Mouse (Mus musculus) liver, embryonic 16.5 days (tissue): ENCODE measurements around the gene Ldlrad2. TPM values are rescaled to one million over a fixed set of nuclear protein-coding genes. Genes with fewer than 3 reads are reported as not detected.

Source experiments
- ATAC-seq: fragments of 200-750 bp; cut with Nextera tagmentation; 2 replicates; pipeline ENCODE4 v1.8.0; 2017; ENCODE audit warnings: low read depth, mild to moderate bottlenecking, moderate number of reproducible peaks, moderate library complexity
- H3K27ac ChIP-seq: fragments of 300-500 bp; sonication (generic); 2 replicates; pipeline ENCODE4 v1.5.1; 2014; ENCODE audit warnings: mild to moderate bottlenecking, low read length
- H3K27me3 ChIP-seq: fragments of 300-500 bp; sonication (generic); 2 replicates; pipeline ENCODE4 v1.6.1; 2014; ENCODE audit warnings: low read depth, low read length, mixed read lengths; ENCODE audit not compliant: control insufficient read depth, insufficient read depth
- H3K36me3 ChIP-seq: fragments of 300-500 bp; sonication (generic); 2 replicates; pipeline ENCODE4 v1.6.1; 2014; ENCODE audit warnings: mild to moderate bottlenecking; ENCODE audit not compliant: control insufficient read depth, insufficient read depth
- H3K4me1 ChIP-seq: fragments of 300-500 bp; sonication (generic); 2 replicates; pipeline ENCODE4 v1.6.1; 2014; ENCODE audit warnings: low read depth, low read length, mixed read lengths; ENCODE audit not compliant: control insufficient read depth
- H3K4me2 ChIP-seq: fragments of 300-500 bp; sonication (generic); 2 replicates; pipeline ENCODE4 v1.6.1; 2014; ENCODE audit warnings: low read depth, low read length, mixed read lengths
- H3K4me3 ChIP-seq: fragments of 300-500 bp; sonication (generic); 2 replicates; pipeline ENCODE4 v1.5.1; 2014; ENCODE audit warnings: low read depth, mild to moderate bottlenecking, low read length
- H3K9ac ChIP-seq: fragments of 300-500 bp; sonication (generic); 2 replicates; pipeline ENCODE4 v1.6.1; 2014; ENCODE audit warnings: low read depth, low read length
- H3K9me3 ChIP-seq: fragments of 300-500 bp; sonication (generic); replicated peaks from 2 replicates; pipeline ENCODE4 v1.6.1; 2016; ENCODE audit warnings: low read length; ENCODE audit not compliant: control insufficient read depth
- WGBS: fragments of 180-500 bp; shearing (Covaris S2); extraction: QIAGEN DNeasy Blood & Tissue Kit; methylation state at CpG from one replicate; pipeline ENCODE4 v1.1.7; 2014; ENCODE audit not compliant: insufficient replicate concordance; 5-methylcytosine and 5-hydroxymethylcytosine counted together
- microRNA-seq: library from miRNA; unstranded; fragments of <30 nt; microRNA quantifications from one replicate; pipeline ENCODE4, GENCODE M21; 2016
- polyA plus RNA-seq: library from polyadenylated mRNA; unstranded; fragments of >200 nt; fragmentation: Nextera tagmentation; extraction: Ambion mirVana; gene quantifications from 2 replicates; pipeline ENCODE4 v1.2.1, GENCODE M21; 2015

The Ldlrad2 gene
- polyA plus RNA-seq, 1 experiment from 2014 or later: not detected

DNA sequence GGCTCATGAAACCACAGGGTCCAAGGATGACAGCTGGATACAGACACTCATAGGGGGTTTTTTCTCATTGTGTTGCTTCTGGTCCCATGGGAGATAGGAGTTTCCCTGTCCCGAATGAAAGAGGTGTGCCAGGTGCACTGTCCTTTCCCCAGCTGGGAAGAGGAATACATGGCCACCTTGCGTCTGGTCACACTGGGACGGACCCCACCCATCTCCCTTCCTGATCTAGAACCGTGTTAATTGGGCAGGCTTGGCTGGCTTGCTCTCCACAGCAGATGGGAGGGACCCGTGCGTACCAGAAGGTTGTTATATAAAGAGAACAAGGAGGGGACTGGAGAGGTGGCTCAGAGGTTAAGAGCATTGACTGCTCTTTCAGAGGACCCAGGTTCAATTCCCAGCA is 46.5 kb downstream of the Ldlrad2 start:
- H3K9ac ChIP-seq: no peak overlapping the region
- H3K9me3 ChIP-seq: no peaks in the 10 kb centered on the region
- H3K27me3 ChIP-seq: no peaks in the 10 kb centered on the region
- 61% methylated on average over 6 of the region's 6 CpGs for WGBS
- no peaks in the 10 kb centered on the region for H3K36me3 ChIP-seq
- H3K4me3 ChIP-seq: no peak overlapping the region
- no peaks in the 10 kb centered on the region for H3K4me1 ChIP-seq
- no peak overlapping the region for H3K27ac ChIP-seq
- no peak overlapping the region for H3K4me2 ChIP-seq
- ATAC-seq: no peak

DNA sequence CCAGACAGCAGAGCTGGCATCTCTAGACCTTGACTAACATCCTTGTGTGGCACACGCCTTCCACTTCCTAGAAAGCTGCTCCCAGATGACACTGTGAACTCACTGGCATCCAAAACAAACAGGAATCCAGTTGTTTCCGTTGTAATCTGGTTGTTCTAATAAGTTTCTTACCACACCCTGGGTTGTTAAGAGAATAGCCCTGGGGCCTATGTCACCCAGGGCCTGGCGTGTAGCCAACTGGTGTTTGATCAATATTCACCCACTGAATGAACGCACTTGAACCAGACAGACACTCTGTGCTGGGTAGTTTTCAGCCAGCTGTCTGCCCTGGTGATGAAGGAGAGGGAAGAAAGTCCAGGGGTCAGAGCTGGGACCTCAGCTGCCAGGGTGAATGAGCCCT is 47.0 kb downstream of the Ldlrad2 start:
- Histone ChIP-seq H3K4me3 (no peak overlapping the region), H3K4me1 (no peaks in the 10 kb centered on the region), H3K9ac (no peak overlapping the region), H3K27ac (no peak overlapping the region), H3K9me3 (no peaks in the 10 kb centered on the region), H3K27me3 (no peaks in the 10 kb centered on the region), H3K36me3 (no peaks in the 10 kb centered on the region), H3K4me2 (no peak overlapping the region)
- ATAC-seq: peak; percentile 30; the same call in 1 of the 2 replicates
- 46% methylated on average over 4 of the region's 4 CpGs for WGBS

DNA sequence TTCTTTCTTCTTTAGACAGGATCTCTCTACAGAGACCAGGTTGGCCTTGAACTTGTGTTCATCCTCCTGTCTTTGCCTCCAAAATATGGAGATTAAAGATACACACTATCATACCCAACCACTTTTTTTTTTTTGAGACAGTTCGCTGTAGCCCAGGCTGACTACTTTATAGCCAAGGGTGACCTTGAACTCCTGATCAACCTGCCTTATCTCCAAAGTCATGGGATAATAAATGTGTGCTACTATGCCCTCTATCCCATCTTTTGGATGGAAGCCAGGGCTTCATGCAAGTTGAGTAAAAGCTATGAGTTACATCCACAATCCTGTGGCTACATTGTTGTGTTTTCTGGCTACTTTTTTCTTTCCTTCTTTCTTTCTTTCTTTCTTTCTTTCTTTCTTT is 48.9 kb downstream of the Ldlrad2 start:
- no peaks in the 10 kb centered on the region for H3K36me3 ChIP-seq
- no peak overlapping the region for H3K9ac ChIP-seq
- H3K9me3 ChIP-seq: no peaks in the 10 kb centered on the region
- H3K27me3 ChIP-seq: no peaks in the 10 kb centered on the region
- no peak overlapping the region for H3K4me2 ChIP-seq
- no peak overlapping the region for H3K4me3 ChIP-seq
- no peak for ATAC-seq
- H3K4me1 ChIP-seq: no peaks in the 10 kb centered on the region
- WGBS: 73% methylated on average over 1 of the region's 1 CpGs
- no peak overlapping the region for H3K27ac ChIP-seq

Small RNA genes lying within 50 kb of the gene (microRNA-seq; reads per million reads assigned to microRNA genes)
- gene Mir7018: not detected

Other genes starting within 250 kb of the Ldlrad2 start
- 235 and 242 TPM in 2 replicates for gene Cdc42, start 216.8 kb downstream of the Ldlrad2 start, polyA plus RNA-seq
- not detected in 2 replicates for gene Cela3a, start 164.8 kb downstream of the Ldlrad2 start, polyA plus RNA-seq
- gene Cela3b, start 144.0 kb downstream of the Ldlrad2 start, polyA plus RNA-seq: 0.46 and 6.1 TPM in 2 replicates
- not detected in 2 replicates for gene 1700013G24Rik, start 121.3 kb downstream of the Ldlrad2 start, polyA plus RNA-seq
- 4.3 and 5.2 TPM in 2 replicates for gene Hspg2, start 105.8 kb downstream of the Ldlrad2 start, polyA plus RNA-seq
- 26.3 and 27.1 TPM in 2 replicates for gene Usp48, start 19.2 kb upstream of the Ldlrad2 start, polyA plus RNA-seq
- gene Rap1gap, start 90.2 kb upstream of the Ldlrad2 start, polyA plus RNA-seq: 3.0 and 4.4 TPM in 2 replicates
- gene Alpl, start 221.8 kb upstream of the Ldlrad2 start, polyA plus RNA-seq: 11.9 and 15.5 TPM in 2 replicates